Comparison of ENCODE assay signal across 15 mouse cellular contexts in genomic region chr2:72677731-72678130, GRCm38 (mm10).
DNase-seq lines count a peak whose midpoint lies in the region; TF ChIP-seq lines count a peak whose summit lies in the region.
"Had no signal": no experiment of that assay in that cellular context is flagged by ENCODE, and none has a peak within 500 bp of the region (broad histone marks: within the 10 kb centered on the region; RNA-seq: fewer than 3 reads in every experiment).

No protein-coding gene starts in this region.

- H3K9ac ChIP-seq in ES-E14 (ENCODE audit: insufficient read depth, low read depth, low read length, poor library complexity, severe bottlenecking): no peak overlapping the region
- H3K9ac ChIP-seq: forebrain, embryonic 12.5 days; heart, embryonic 13.5 days; hindbrain, embryonic 15.5 days had no signal

- intact Hi-C loops in left cerebral cortex, postnatal 14 days (cut with DNase I): no loop called here

- in situ Hi-C loops in ES-E14 (cut with MboI; ENCODE audit: low sequenced_read_pairs in 2 of 2, unreplicated experiment in 2 of 2): no loop called here

- H3K9me3 ChIP-seq in ES-E14 (ENCODE audit: control insufficient read depth, insufficient read depth, low read depth, low read length): no peaks in the 10 kb centered on the region
- H3K9me3 ChIP-seq: forebrain, embryonic 12.5 days; heart, embryonic 13.5 days; hindbrain, embryonic 15.5 days had no signal

- H3K36me3 ChIP-seq in ES-E14 (ENCODE audit: control insufficient read depth, insufficient read depth, low read length, poor library complexity, severe bottlenecking): no peaks in the 10 kb centered on the region
- H3K36me3 ChIP-seq: forebrain, embryonic 12.5 days; heart, embryonic 13.5 days; hindbrain, embryonic 15.5 days had no signal

- H3K4me1 ChIP-seq in ES-E14 (ENCODE audit: control insufficient read depth in 2 of 2, insufficient read depth in 2 of 2, low read length in 2 of 2, poor library complexity in 1 of 2): no peaks in the 10 kb centered on the region

- no peak overlapping the region for H3K27ac ChIP-seq in ES-E14 (ENCODE audit: insufficient read depth, low read depth, low read length, poor library complexity, severe bottlenecking)
- H3K27ac ChIP-seq: forebrain, embryonic 12.5 days; heart, embryonic 13.5 days; hindbrain, embryonic 15.5 days had no signal

- DNase-seq in gastrocnemius, adult 18-20 months (ENCODE audit: low spot score): peak; percentile 2
- no peak for DNase-seq in gastrocnemius, postnatal 25 days
- DNase-seq in left cerebral cortex, postnatal 14 days (ENCODE audit: low spot score in 2 of 2): peak; percentile 25 to 43
- DNase-seq in left cerebral cortex, adult 9 months (ENCODE audit: low spot score in 2 of 2): no peak
- DNase-seq in ES-E14 (ENCODE audit: low read depth, low spot score): no peak
- peak; percentile 50 for DNase-seq in brain, adult 2 months (ENCODE audit: low read depth, low spot score)
- no peak for DNase-seq in kidney, postnatal 10 days
- DNase-seq: adrenal gland, postnatal 14 days; cerebellum, adult 2 months; cerebellum, postnatal 10 days; gastrocnemius, postnatal 10 days; heart, postnatal 36 days had no signal

- H3K4me3 ChIP-seq in ES-E14 (ENCODE audit: insufficient read depth in 1 of 2, low read depth in 1 of 2, low read length in 2 of 2, poor library complexity in 1 of 2, severe bottlenecking in 1 of 2): no peak overlapping the region
- H3K4me3 ChIP-seq: forebrain, embryonic 12.5 days; heart, embryonic 13.5 days; hindbrain, embryonic 15.5 days had no signal

TF ChIP-seq in ES-E14, 5 proteins besides CTCF, POLR2A, EP300 and RAD21:
- TF ChIP-seq HCFC1 (IDR thresholded peaks at IDR 0.05; ENCODE audit: borderline replicate concordance, insufficient read depth, low read length) (no peak), ZNF384 (IDR thresholded peaks at IDR 0.05; ENCODE audit: low read depth, low read length) (peak; percentile 73), CHD2 (IDR thresholded peaks at IDR 0.05; ENCODE audit: low read depth, low read length) (no peak), ZC3H11A (IDR thresholded peaks at IDR 0.05; ENCODE audit: borderline replicate concordance, low read depth, low read length) (no peak), MAFK (IDR thresholded peaks at IDR 0.05; ENCODE audit: insufficient read depth, low read depth, low read length) (no peak)

Comparison
In these comparisons a context has a peak if more than half of its experiments do, and no peak if none do; other contexts are left out.
1. DNase-seq: peak in gastrocnemius, adult 18-20 months (single experiment), left cerebral cortex, postnatal 14 days (2 of 2) and brain, adult 2 months (single experiment); none in gastrocnemius, postnatal 25 days (single experiment), left cerebral cortex, adult 9 months (0 of 2), ES-E14 (single experiment) and kidney, postnatal 10 days (single experiment).